19 mouse cellular contexts compared by ENCODE assay signal in genomic region chr4:134515614-134516013, GRCm38 (mm10). TPM values are rescaled to one million over a fixed set of nuclear protein-coding genes. Genes with fewer than 3 reads are reported as not detected.
DNase-seq lines count a peak whose midpoint lies in the region; ATAC-seq and TF ChIP-seq lines count a peak whose summit lies in the region.
"Had no signal": no experiment of that assay in that cellular context is flagged by ENCODE, and none has a peak within 500 bp of the region (broad histone marks: within the 10 kb centered on the region; RNA-seq: fewer than 3 reads in every experiment).

No protein-coding gene starts in this region.

- no peak for TF ChIP-seq CTCF in heart, adult 2 months (IDR thresholded peaks at IDR 0.05)
- TF ChIP-seq CTCF in bone marrow macrophage, adult 2 months (IDR thresholded peaks at IDR 0.05; ENCODE audit: low read depth, low read length) = no peak

- TF ChIP-seq POLR2A in heart, adult 2 months (IDR thresholded peaks at IDR 0.05; ENCODE audit: insufficient read depth, low read depth, low read length) = no peak
- TF ChIP-seq POLR2A in bone marrow macrophage, adult 2 months (IDR thresholded peaks at IDR 0.05; ENCODE audit: borderline replicate concordance, low read depth, low read length) = no peak

- no peaks in the 10 kb centered on the region for H3K9me3 ChIP-seq in hindbrain, embryonic 13.5 days
- no peaks in the 10 kb centered on the region for H3K9me3 ChIP-seq in hindbrain, embryonic 16.5 days (ENCODE audit: control insufficient read depth, low read length)
- H3K9me3 ChIP-seq: hindbrain, embryonic 15.5 days had no signal

- no peak for DNase-seq in heart, adult 2 months
- no peak for DNase-seq in heart, postnatal 25 days (ENCODE audit: low spot score)
- DNase-seq in lung, postnatal 14 days = peak; percentile 38
- DNase-seq in B cell, adult 2 months = no peak
- no peak for DNase-seq in layer of hippocampus, adult 11-12 months (ENCODE audit: low spot score)
- DNase-seq: adrenal gland, postnatal 14 days; cerebellum, postnatal 10 days; gastrocnemius, postnatal 25 days; kidney, adult 11 months; kidney, postnatal 10 days; layer of hippocampus, adult 9-11 months; right cerebral cortex, postnatal 25 days; thymus, adult 18-20 months had no signal

- TF ChIP-seq EP300 in heart, adult 2 months (IDR thresholded peaks at IDR 0.05; ENCODE audit: insufficient read depth, low read depth, low read length) = no peak

- no peak overlapping the region for H3K4me2 ChIP-seq in hindbrain, embryonic 13.5 days
- no peak overlapping the region for H3K4me2 ChIP-seq in hindbrain, embryonic 16.5 days (ENCODE audit: low read length)
- H3K4me2 ChIP-seq: hindbrain, embryonic 15.5 days had no signal

- no peaks in the 10 kb centered on the region; the same call in 1 of the 2 replicates for H3K36me3 ChIP-seq in heart, adult 2 months (ENCODE audit: control insufficient read depth, insufficient read depth, low read length)
- no peaks in the 10 kb centered on the region for H3K36me3 ChIP-seq in hindbrain, embryonic 13.5 days
- no peaks in the 10 kb centered on the region for H3K36me3 ChIP-seq in hindbrain, embryonic 16.5 days (ENCODE audit: control insufficient read depth, insufficient read depth, low read length)
- H3K36me3 ChIP-seq: hindbrain, embryonic 15.5 days had no signal

- no peaks in the 10 kb centered on the region for H3K79me2 ChIP-seq in heart, adult 2 months (replicated peaks; ENCODE audit: control insufficient read depth, insufficient read depth, low read length)

- peaks cover 6% of the 10 kb centered on the region for H3K4me1 ChIP-seq in heart, adult 2 months (ENCODE audit: control insufficient read depth, insufficient read depth, low read length)
- H3K4me1 ChIP-seq in hindbrain, embryonic 13.5 days (replicated peaks) = peaks cover 6% of the 10 kb centered on the region
- peaks cover 6% of the 10 kb centered on the region for H3K4me1 ChIP-seq in hindbrain, embryonic 16.5 days (ENCODE audit: control insufficient read depth, insufficient read depth, low read depth, low read length)
- H3K4me1 ChIP-seq in bone marrow macrophage, adult 2 months (ENCODE audit: control insufficient read depth, insufficient read depth, low read length) = peaks cover 40% of the 10 kb centered on the region

- no peaks in the 10 kb centered on the region for H3K27me3 ChIP-seq in heart, adult 2 months (ENCODE audit: control insufficient read depth, insufficient read depth, low read length)
- H3K27me3 ChIP-seq in hindbrain, embryonic 13.5 days = no peaks in the 10 kb centered on the region
- H3K27me3 ChIP-seq in hindbrain, embryonic 16.5 days (replicated peaks; ENCODE audit: control insufficient read depth, insufficient read depth, low read length) = no peaks in the 10 kb centered on the region
- H3K27me3 ChIP-seq: hindbrain, embryonic 15.5 days had no signal

- 74% methylated on average over 7 of the region's 7 CpGs for WGBS in heart, adult 2 months
- WGBS in hindbrain, embryonic 13.5 days = 88% methylated on average over 7 of the region's 7 CpGs
- 91% methylated on average over 7 of the region's 7 CpGs for WGBS in hindbrain, embryonic 16.5 days

- intact Hi-C loops in heart, adult 2 months (cut with DNase I) = no loop called here
- intact Hi-C loops in heart, postnatal 25 days (cut with DNase I) = no loop called here

- peak overlapping the region; percentile 87 for H3K27ac ChIP-seq in heart, adult 2 months
- H3K27ac ChIP-seq in hindbrain, embryonic 13.5 days = no peak overlapping the region
- H3K27ac ChIP-seq in hindbrain, embryonic 16.5 days (ENCODE audit: low read depth, low read length) = no peak overlapping the region
- H3K27ac ChIP-seq in bone marrow macrophage, adult 2 months (ENCODE audit: insufficient read depth, low read depth, low read length) = peak overlapping the region; percentile 17; the same call in 1 of the 2 replicates
- H3K27ac ChIP-seq: hindbrain, embryonic 15.5 days had no signal

- H3K4me3 ChIP-seq in heart, adult 2 months = no peak overlapping the region; the same call in 1 of the 2 replicates
- no peak overlapping the region for H3K4me3 ChIP-seq in hindbrain, embryonic 13.5 days
- H3K4me3 ChIP-seq in hindbrain, embryonic 16.5 days (ENCODE audit: low read length) = no peak overlapping the region
- no peak overlapping the region for H3K4me3 ChIP-seq in bone marrow macrophage, adult 2 months (ENCODE audit: insufficient read depth, low read length)
- H3K4me3 ChIP-seq: erythroblast, embryonic 14.5 days; hindbrain, embryonic 15.5 days had no signal

- no peak overlapping the region for H3K9ac ChIP-seq in heart, adult 2 months (ENCODE audit: low read depth, low read length)
- 0 out of 2 replicates have a peak overlapping the region, but pooled peaks have one; percentile 26 for H3K9ac ChIP-seq in hindbrain, embryonic 13.5 days
- no peak overlapping the region for H3K9ac ChIP-seq in hindbrain, embryonic 16.5 days (ENCODE audit: low read depth, low read length)
- H3K9ac ChIP-seq: hindbrain, embryonic 15.5 days had no signal

- no peak for ATAC-seq in hindbrain, embryonic 13.5 days (ENCODE audit: low FRiP score)
- ATAC-seq in hindbrain, embryonic 16.5 days = no peak
- ATAC-seq: forebrain, embryonic 16.5 days had no signal

RNA-seq across cellular contexts. Expression of gene Aunip, which starts 4.8 kb away (rescaled TPM):
- under 1 TPM; 0.18 TPM for total RNA-seq in heart, adult 2 months (2021)
- polyA plus RNA-seq in heart, adult 2 months (2012; rRNA removed) = not detected in 2 replicates
- under 1 TPM; 0.34 to 0.47 TPM for total RNA-seq in heart, postnatal 25 days (2021)
- 2.6 and 2.8 TPM in 2 replicates for polyA plus RNA-seq in hindbrain, embryonic 13.5 days (2015; fragmentation: Nextera tagmentation; extraction: Ambion mirVana)
- polyA plus RNA-seq in hindbrain, embryonic 16.5 days (2015; fragmentation: Nextera tagmentation; extraction: Ambion mirVana) = 2.4 and 2.9 TPM in 2 replicates
- polyA plus RNA-seq in bone marrow macrophage, adult 2 months (2012; ENCODE audit: insufficient read depth, insufficient read length, missing spikeins) = 4.0 and 4.4 TPM in 2 replicates
- total RNA-seq: gastrocnemius, postnatal 25 days had no signal

RNA-seq across cellular contexts. Expression of gene Paqr7, which starts 19.1 kb away (rescaled TPM):
- 10 to 100 TPM; 13.4 to 16.7 TPM for total RNA-seq in heart, adult 2 months (2021)
- 22.6 and 37.2 TPM in 2 replicates for polyA plus RNA-seq in heart, adult 2 months (2012; rRNA removed)
- 10 to 100 TPM; 16.9 to 17.4 TPM for total RNA-seq in heart, postnatal 25 days (2021)
- 20.2 and 21.5 TPM in 2 replicates for polyA plus RNA-seq in hindbrain, embryonic 13.5 days (2015; fragmentation: Nextera tagmentation; extraction: Ambion mirVana)
- 40.5 and 46.7 TPM in 2 replicates for polyA plus RNA-seq in hindbrain, embryonic 16.5 days (2015; fragmentation: Nextera tagmentation; extraction: Ambion mirVana)
- polyA plus RNA-seq in bone marrow macrophage, adult 2 months (2012; ENCODE audit: insufficient read depth, insufficient read length, missing spikeins) = 37.0 and 41.9 TPM in 2 replicates
- polyA plus RNA-seq: erythroblast, embryonic 14.5 days had no signal

RNA-seq across cellular contexts. Expression of gene Mtfr1l, which starts 19.6 kb away (rescaled TPM):
- 100 to 1,000 TPM; 170 to 191 TPM for total RNA-seq in heart, adult 2 months (2021)
- polyA plus RNA-seq in heart, adult 2 months (2012; rRNA removed) = 196 and 278 TPM in 2 replicates
- 100 to 1,000 TPM; 178 to 185 TPM for total RNA-seq in heart, postnatal 25 days (2021)
- polyA plus RNA-seq in hindbrain, embryonic 13.5 days (2015; fragmentation: Nextera tagmentation; extraction: Ambion mirVana) = 160 and 163 TPM in 2 replicates
- 176 and 182 TPM in 2 replicates for polyA plus RNA-seq in hindbrain, embryonic 16.5 days (2015; fragmentation: Nextera tagmentation; extraction: Ambion mirVana)
- 58.9 and 59.7 TPM in 2 replicates for polyA plus RNA-seq in bone marrow macrophage, adult 2 months (2012; ENCODE audit: insufficient read depth, insufficient read length, missing spikeins)

RNA-seq across cellular contexts. Expression of gene Selenon, which starts 36.4 kb away (rescaled TPM):
- total RNA-seq in heart, adult 2 months (2021) = 10 to 100 TPM; 18.6 to 19.9 TPM
- polyA plus RNA-seq in heart, adult 2 months (2012; rRNA removed) = 22.5 and 23.6 TPM in 2 replicates
- 10 to 100 TPM; 21.0 to 22.2 TPM for total RNA-seq in heart, postnatal 25 days (2021)
- polyA plus RNA-seq in hindbrain, embryonic 13.5 days (2015; fragmentation: Nextera tagmentation; extraction: Ambion mirVana) = 9.5 and 11.0 TPM in 2 replicates
- 6.7 and 7.0 TPM in 2 replicates for polyA plus RNA-seq in hindbrain, embryonic 16.5 days (2015; fragmentation: Nextera tagmentation; extraction: Ambion mirVana)
- 28.4 and 33.3 TPM in 2 replicates for polyA plus RNA-seq in bone marrow macrophage, adult 2 months (2012; ENCODE audit: insufficient read depth, insufficient read length, missing spikeins)

RNA-seq across cellular contexts. Expression of gene Stmn1, which starts 47.5 kb away (rescaled TPM):
- 10 to 100 TPM; 20.1 to 23.0 TPM for total RNA-seq in heart, adult 2 months (2021)
- 7.2 and 10.9 TPM in 2 replicates for polyA plus RNA-seq in heart, adult 2 months (2012; rRNA removed)
- 10 to 100 TPM; 24.5 to 26.4 TPM for total RNA-seq in heart, postnatal 25 days (2021)
- polyA plus RNA-seq in hindbrain, embryonic 13.5 days (2015; fragmentation: Nextera tagmentation; extraction: Ambion mirVana) = 6,917 and 6,921 TPM in 2 replicates
- polyA plus RNA-seq in hindbrain, embryonic 16.5 days (2015; fragmentation: Nextera tagmentation; extraction: Ambion mirVana) = 5,655 and 5,657 TPM in 2 replicates
- polyA plus RNA-seq in bone marrow macrophage, adult 2 months (2012; ENCODE audit: insufficient read depth, insufficient read length, missing spikeins) = 314 and 367 TPM in 2 replicates

Comparison
In these comparisons a context has a peak if more than half of its experiments do, and no peak if none do; other contexts are left out.
1. H3K27ac ChIP-seq: peak in heart, adult 2 months (single experiment) and bone marrow macrophage, adult 2 months (single experiment); none in hindbrain, embryonic 13.5 days (single experiment) and hindbrain, embryonic 16.5 days (single experiment).